Comparison of ENCODE assay signal across 9 mouse cellular contexts in the genomic region with DNA sequence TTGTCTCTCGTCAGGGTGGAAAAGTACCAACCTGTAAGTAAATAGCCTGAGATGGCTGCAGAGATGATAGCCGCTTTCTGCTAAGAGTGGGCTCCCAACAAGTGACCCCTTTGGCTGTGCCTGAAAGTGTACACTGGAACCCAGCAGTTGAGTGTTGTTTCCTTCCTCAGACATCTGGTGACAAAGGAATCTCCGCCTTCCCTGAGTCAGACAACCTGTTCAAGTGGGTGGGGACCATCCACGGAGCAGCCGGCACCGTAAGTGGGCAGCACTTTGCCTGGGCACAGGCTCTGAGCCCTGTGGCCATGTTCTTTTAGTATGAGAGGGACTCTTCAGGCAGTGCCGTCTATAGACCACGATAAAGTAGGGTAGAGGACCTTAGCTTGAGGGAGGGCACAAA. TPM values are rescaled to one million over a fixed set of nuclear protein-coding genes. Genes with fewer than 3 reads are reported as not detected.
A peak's percentile ranks its signal among the peaks of the same experiment; 100 is the strongest.
DNase-seq lines count a peak whose midpoint lies in the region; ATAC-seq and TF ChIP-seq lines count a peak whose summit lies in the region.
"Had no signal": no experiment of that assay in that cellular context is flagged by ENCODE, and none has a peak within 500 bp of the region (broad histone marks: within the 10 kb centered on the region; RNA-seq: fewer than 3 reads in every experiment).

No protein-coding gene starts in this region.

- no peaks in the 10 kb centered on the region for H3K9me3 ChIP-seq in midbrain, embryonic 10.5 days (replicated peaks)
- H3K9me3 ChIP-seq in midbrain, postnatal 0 days (ENCODE audit: low read length): no peaks in the 10 kb centered on the region
- no peaks in the 10 kb centered on the region for H3K9me3 ChIP-seq in forebrain, embryonic 10.5 days
- H3K9me3 ChIP-seq in limb, embryonic 11.5 days (ENCODE audit: control insufficient read depth, low read length): no peaks in the 10 kb centered on the region

- H3K4me2 ChIP-seq in midbrain, postnatal 0 days (ENCODE audit: low read depth, low read length, poor library complexity, severe bottlenecking): no peak overlapping the region
- H3K4me2 ChIP-seq in limb, embryonic 11.5 days (ENCODE audit: low read depth, severe bottlenecking): peak overlapping the region; percentile 64

- no peak for ATAC-seq in midbrain, postnatal 0 days (ENCODE audit: low FRiP score)
- ATAC-seq in limb, embryonic 11.5 days (ENCODE audit: insufficient number of reproducible peaks, low FRiP score, low TSS enrichment, low read depth): no peak

- peaks cover 26% of the 10 kb centered on the region for H3K4me1 ChIP-seq in midbrain, embryonic 10.5 days
- H3K4me1 ChIP-seq in midbrain, postnatal 0 days (ENCODE audit: insufficient read depth, low read length): no peaks in the 10 kb centered on the region
- H3K4me1 ChIP-seq in forebrain, embryonic 10.5 days: peaks cover 28% of the 10 kb centered on the region
- H3K4me1 ChIP-seq in limb, embryonic 11.5 days (ENCODE audit: control insufficient read depth, insufficient read depth, low read length): peaks cover 6% of the 10 kb centered on the region
- H3K4me1 ChIP-seq in small intestine, adult 2 months (ENCODE audit: control insufficient read depth, insufficient read depth, insufficient read length, low read length): peaks cover 12% of the 10 kb centered on the region; the same call in 1 of the 2 replicates

- no peak for TF ChIP-seq CTCF in midbrain, postnatal 0 days (IDR thresholded peaks at IDR 0.05)
- TF ChIP-seq CTCF in small intestine, adult 2 months (IDR thresholded peaks at IDR 0.05; ENCODE audit: extremely low read depth, insufficient read length, insufficient replicate concordance, low read depth, low read length): no peak

- no peak for TF ChIP-seq POLR2A in small intestine, adult 2 months (IDR thresholded peaks at IDR 0.05; ENCODE audit: low read depth, low read length)

- no peak overlapping the region for H3K9ac ChIP-seq in midbrain, postnatal 0 days (replicated peaks; ENCODE audit: low read length, poor library complexity, severe bottlenecking)
- H3K9ac ChIP-seq in limb, embryonic 11.5 days (ENCODE audit: low read length): peak overlapping the region; percentile 86; the same call in 1 of the 2 replicates

- H3K4me3 ChIP-seq in midbrain, embryonic 10.5 days: peak overlapping the region; percentile 99
- no peak overlapping the region for H3K4me3 ChIP-seq in midbrain, postnatal 0 days (ENCODE audit: low read depth, low read length)
- H3K4me3 ChIP-seq in forebrain, embryonic 10.5 days: peak overlapping the region; percentile 99
- peak overlapping the region; percentile 89 for H3K4me3 ChIP-seq in limb, embryonic 11.5 days (ENCODE audit: low read depth, low read length)
- H3K4me3 ChIP-seq in small intestine, adult 2 months (ENCODE audit: low read depth, low read length): peak overlapping the region; percentile 14; the same call in 1 of the 2 replicates

- WGBS in midbrain, embryonic 10.5 days: 84% methylated on average over 8 of the region's 8 CpGs
- 82% methylated on average over 8 of the region's 8 CpGs for WGBS in midbrain, postnatal 0 days
- WGBS in forebrain, embryonic 10.5 days: 90% methylated on average over 8 of the region's 8 CpGs
- 88% methylated on average over 8 of the region's 8 CpGs for WGBS in limb, embryonic 11.5 days
- WGBS in small intestine, adult 2 months: 28% methylated on average over 8 of the region's 8 CpGs

- H3K36me3 ChIP-seq in midbrain, embryonic 10.5 days: peaks cover 54% of the 10 kb centered on the region
- H3K36me3 ChIP-seq in midbrain, postnatal 0 days (ENCODE audit: insufficient read depth, low read length): peaks cover 13% of the 10 kb centered on the region
- H3K36me3 ChIP-seq in forebrain, embryonic 10.5 days (replicated peaks): peaks cover 60% of the 10 kb centered on the region
- peaks cover 12% of the 10 kb centered on the region; the same call in 1 of the 2 replicates for H3K36me3 ChIP-seq in limb, embryonic 11.5 days (ENCODE audit: control insufficient read depth, insufficient read depth, low read length)
- peaks cover 15% of the 10 kb centered on the region for H3K36me3 ChIP-seq in small intestine, adult 2 months (ENCODE audit: control insufficient read depth, insufficient read depth, low read length)

- no peak for DNase-seq in midbrain, embryonic 10.5 days (ENCODE audit: low spot score)
- DNase-seq in midbrain, postnatal 0 days (ENCODE audit: low spot score): no peak
- no peak for DNase-seq in forebrain, embryonic 10.5 days (ENCODE audit: extremely low spot score, low spot score)
- no peak for DNase-seq in limb, embryonic 11.5 days (ENCODE audit: low spot score)
- no peak for DNase-seq in adrenal gland, adult 8-10 months
- no peak for DNase-seq in ovary, postnatal 36 days (ENCODE audit: low spot score)
- DNase-seq in cerebellum, postnatal 4 days (ENCODE audit: low spot score in 2 of 2): no peak

- H3K27me3 ChIP-seq in midbrain, embryonic 10.5 days (ENCODE audit: low read depth, poor library complexity, severe bottlenecking): no peaks in the 10 kb centered on the region
- no peaks in the 10 kb centered on the region for H3K27me3 ChIP-seq in midbrain, postnatal 0 days (ENCODE audit: insufficient read depth, low read length)
- no peaks in the 10 kb centered on the region for H3K27me3 ChIP-seq in forebrain, embryonic 10.5 days (ENCODE audit: poor library complexity, severe bottlenecking)
- no peaks in the 10 kb centered on the region for H3K27me3 ChIP-seq in limb, embryonic 11.5 days (ENCODE audit: control insufficient read depth, insufficient read depth, low read length)
- H3K27me3 ChIP-seq in small intestine, adult 2 months (ENCODE audit: control insufficient read depth, insufficient read depth, low read length): no peaks in the 10 kb centered on the region

- peak overlapping the region; percentile 98 for H3K27ac ChIP-seq in midbrain, embryonic 10.5 days (replicated peaks)
- H3K27ac ChIP-seq in midbrain, postnatal 0 days (ENCODE audit: low read depth, low read length): no peak overlapping the region
- peak overlapping the region; percentile 98 for H3K27ac ChIP-seq in forebrain, embryonic 10.5 days
- H3K27ac ChIP-seq in limb, embryonic 11.5 days (replicated peaks; ENCODE audit: low read depth, low read length): no peak overlapping the region
- H3K27ac ChIP-seq in small intestine, adult 2 months (ENCODE audit: insufficient read depth, low read depth, low read length): no peak overlapping the region

RNA-seq across cellular contexts. Expression of a gene that starts 1.4 kb away (rescaled TPM):
- polyA plus RNA-seq in midbrain, embryonic 10.5 days (2016; fragmentation: Nextera tagmentation; extraction: Ambion mirVana): 575 and 639 TPM in 2 replicates
- 14.6 and 38.5 TPM in 2 replicates for total RNA-seq in midbrain, postnatal 0 days (2014; rRNA removed)
- 18.1 and 18.4 TPM in 2 replicates for polyA plus RNA-seq in midbrain, postnatal 0 days (2015; fragmentation: Nextera tagmentation; extraction: Ambion mirVana)
- polyA plus RNA-seq in forebrain, embryonic 10.5 days (2016; fragmentation: Nextera tagmentation; extraction: Ambion mirVana): 638 and 648 TPM in 2 replicates
- polyA plus RNA-seq in limb, embryonic 11.5 days (2014; fragmentation: Nextera tagmentation; extraction: Ambion mirVana): 634 and 636 TPM in 2 replicates
- 39.1 and 91.2 TPM in 2 replicates for polyA plus RNA-seq in small intestine, adult 2 months (2012; rRNA removed)
- 1 to 10 TPM; 1.1 to 5.1 (median 2.0) TPM for total RNA-seq in adrenal gland, adult 8-10 months (2022)

RNA-seq across cellular contexts. Expression of a gene that starts 8.6 kb away (rescaled TPM):
- polyA plus RNA-seq in midbrain, embryonic 10.5 days (2016; fragmentation: Nextera tagmentation; extraction: Ambion mirVana): not detected in 2 replicates
- total RNA-seq in midbrain, postnatal 0 days (2014; rRNA removed): not detected in 2 replicates
- 0.31 and 0.62 TPM in 2 replicates for polyA plus RNA-seq in midbrain, postnatal 0 days (2015; fragmentation: Nextera tagmentation; extraction: Ambion mirVana)
- polyA plus RNA-seq in forebrain, embryonic 10.5 days (2016; fragmentation: Nextera tagmentation; extraction: Ambion mirVana): not detected in 2 replicates
- polyA plus RNA-seq in limb, embryonic 11.5 days (2014; fragmentation: Nextera tagmentation; extraction: Ambion mirVana): 13.8 and 14.6 TPM in 2 replicates
- polyA plus RNA-seq in small intestine, adult 2 months (2012; rRNA removed): not detected in 2 replicates
- not detected for total RNA-seq in adrenal gland, adult 8-10 months (2022)
- total RNA-seq: layer of hippocampus, postnatal 10 days had no signal

RNA-seq across cellular contexts. Expression of a gene that starts 14.5 kb away (rescaled TPM):
- 12.0 and 12.3 TPM in 2 replicates for polyA plus RNA-seq in midbrain, embryonic 10.5 days (2016; fragmentation: Nextera tagmentation; extraction: Ambion mirVana)
- total RNA-seq in midbrain, postnatal 0 days (2014; rRNA removed): 80.8 and 100 TPM in 2 replicates
- 50.8 and 54.1 TPM in 2 replicates for polyA plus RNA-seq in midbrain, postnatal 0 days (2015; fragmentation: Nextera tagmentation; extraction: Ambion mirVana)
- polyA plus RNA-seq in forebrain, embryonic 10.5 days (2016; fragmentation: Nextera tagmentation; extraction: Ambion mirVana): 10.4 and 11.0 TPM in 2 replicates
- polyA plus RNA-seq in limb, embryonic 11.5 days (2014; fragmentation: Nextera tagmentation; extraction: Ambion mirVana): 9.9 and 14.6 TPM in 2 replicates
- polyA plus RNA-seq in small intestine, adult 2 months (2012; rRNA removed): 9.7 and 19.2 TPM in 2 replicates
- total RNA-seq in adrenal gland, adult 8-10 months (2022): 10 to 100 TPM; 34.5 to 58.3 (median 46.7) TPM

RNA-seq across cellular contexts. Expression of a gene that starts 25.3 kb away (rescaled TPM):
- 80.1 and 80.2 TPM in 2 replicates for polyA plus RNA-seq in midbrain, embryonic 10.5 days (2016; fragmentation: Nextera tagmentation; extraction: Ambion mirVana)
- 18.5 and 24.7 TPM in 2 replicates for total RNA-seq in midbrain, postnatal 0 days (2014; rRNA removed)
- 48.4 and 54.2 TPM in 2 replicates for polyA plus RNA-seq in midbrain, postnatal 0 days (2015; fragmentation: Nextera tagmentation; extraction: Ambion mirVana)
- 80.6 and 81.1 TPM in 2 replicates for polyA plus RNA-seq in forebrain, embryonic 10.5 days (2016; fragmentation: Nextera tagmentation; extraction: Ambion mirVana)
- 87.0 and 96.4 TPM in 2 replicates for polyA plus RNA-seq in limb, embryonic 11.5 days (2014; fragmentation: Nextera tagmentation; extraction: Ambion mirVana)
- polyA plus RNA-seq in small intestine, adult 2 months (2012; rRNA removed): 20.9 and 37.8 TPM in 2 replicates
- total RNA-seq in adrenal gland, adult 8-10 months (2022): 10 to 100 TPM; 35.2 to 52.1 (median 46.1) TPM

RNA-seq across cellular contexts. Expression of a gene that starts 25.4 kb away (rescaled TPM):
- polyA plus RNA-seq in midbrain, embryonic 10.5 days (2016; fragmentation: Nextera tagmentation; extraction: Ambion mirVana): 0.94 and 1.2 TPM in 2 replicates
- 0.16 and 1.3 TPM in 2 replicates for total RNA-seq in midbrain, postnatal 0 days (2014; rRNA removed)
- polyA plus RNA-seq in midbrain, postnatal 0 days (2015; fragmentation: Nextera tagmentation; extraction: Ambion mirVana): 0.60 and 0.97 TPM in 2 replicates
- polyA plus RNA-seq in forebrain, embryonic 10.5 days (2016; fragmentation: Nextera tagmentation; extraction: Ambion mirVana): 0.61 and 1.0 TPM in 2 replicates
- 0.55 and 1.0 TPM in 2 replicates for polyA plus RNA-seq in limb, embryonic 11.5 days (2014; fragmentation: Nextera tagmentation; extraction: Ambion mirVana)
- 0.06 and 0.75 TPM in 2 replicates for polyA plus RNA-seq in small intestine, adult 2 months (2012; rRNA removed)
- total RNA-seq in adrenal gland, adult 8-10 months (2022): under 1 TPM; 0.31 to 0.71 (median 0.49) TPM

Comparison
In these comparisons a context has a peak if more than half of its experiments do, and no peak if none do; other contexts are left out.
1. H3K27ac ChIP-seq: peak in midbrain, embryonic 10.5 days (single experiment) and forebrain, embryonic 10.5 days (single experiment); none in midbrain, postnatal 0 days (single experiment), limb, embryonic 11.5 days (single experiment) and small intestine, adult 2 months (single experiment).